Mouse (Mus musculus) heart, embryonic 10.5 days (tissue): Measurements from ENCODE around the gene Btaf1. TPM values are rescaled to one million over a fixed set of nuclear protein-coding genes. Genes with fewer than 3 reads are reported as not detected.
A peak's percentile ranks its signal among the peaks of the same experiment; 100 is the strongest.

Experiments
- DNase-seq: peaks from one replicate; pipeline ENCODE4 v3.0.0-alpha.2; 2017; ENCODE audit warnings: low spot score
- H3K27ac ChIP-seq: fragments of 300-500 bp; sonication (generic); 2 replicates; pipeline ENCODE4 v1.5.1; 2016; ENCODE audit warnings: mild to moderate bottlenecking
- H3K27me3 ChIP-seq: fragments of 300-500 bp; sonication (generic); 2 replicates; pipeline ENCODE4 v1.6.1; 2016; ENCODE audit warnings: mild to moderate bottlenecking; ENCODE audit not compliant: poor library complexity, insufficient read depth, severe bottlenecking
- H3K36me3 ChIP-seq: fragments of 300-500 bp; sonication (generic); 2 replicates; pipeline ENCODE4 v1.6.1; 2016; ENCODE audit warnings: mild to moderate bottlenecking, moderate library complexity
- H3K4me1 ChIP-seq: fragments of 300-500 bp; sonication (generic); 2 replicates; pipeline ENCODE4 v1.6.1; 2016; ENCODE audit warnings: mild to moderate bottlenecking
- H3K4me3 ChIP-seq: fragments of 300-500 bp; sonication (generic); 2 replicates; pipeline ENCODE4 v1.5.1; 2016; ENCODE audit warnings: mild to moderate bottlenecking, moderate library complexity
- H3K9me3 ChIP-seq: fragments of 300-500 bp; sonication (generic); 2 replicates; pipeline ENCODE4 v1.6.1; 2016; ENCODE audit warnings: mild to moderate bottlenecking, moderate library complexity
- WGBS: fragments of 180-500 bp; shearing (Covaris S2); methylation state at CpG from one replicate; pipeline ENCODE4 v1.1.7; 2016; 5-methylcytosine and 5-hydroxymethylcytosine counted together
- polyA plus RNA-seq: library from polyadenylated mRNA; unstranded; fragments of >200 nt; fragmentation: Nextera tagmentation; extraction: Ambion mirVana; gene quantifications from 2 replicates; pipeline ENCODE4 v1.2.1, GENCODE M21; 2016

Gene Btaf1
- 13.6 TPM in 2 replicates for polyA plus RNA-seq

DNA sequence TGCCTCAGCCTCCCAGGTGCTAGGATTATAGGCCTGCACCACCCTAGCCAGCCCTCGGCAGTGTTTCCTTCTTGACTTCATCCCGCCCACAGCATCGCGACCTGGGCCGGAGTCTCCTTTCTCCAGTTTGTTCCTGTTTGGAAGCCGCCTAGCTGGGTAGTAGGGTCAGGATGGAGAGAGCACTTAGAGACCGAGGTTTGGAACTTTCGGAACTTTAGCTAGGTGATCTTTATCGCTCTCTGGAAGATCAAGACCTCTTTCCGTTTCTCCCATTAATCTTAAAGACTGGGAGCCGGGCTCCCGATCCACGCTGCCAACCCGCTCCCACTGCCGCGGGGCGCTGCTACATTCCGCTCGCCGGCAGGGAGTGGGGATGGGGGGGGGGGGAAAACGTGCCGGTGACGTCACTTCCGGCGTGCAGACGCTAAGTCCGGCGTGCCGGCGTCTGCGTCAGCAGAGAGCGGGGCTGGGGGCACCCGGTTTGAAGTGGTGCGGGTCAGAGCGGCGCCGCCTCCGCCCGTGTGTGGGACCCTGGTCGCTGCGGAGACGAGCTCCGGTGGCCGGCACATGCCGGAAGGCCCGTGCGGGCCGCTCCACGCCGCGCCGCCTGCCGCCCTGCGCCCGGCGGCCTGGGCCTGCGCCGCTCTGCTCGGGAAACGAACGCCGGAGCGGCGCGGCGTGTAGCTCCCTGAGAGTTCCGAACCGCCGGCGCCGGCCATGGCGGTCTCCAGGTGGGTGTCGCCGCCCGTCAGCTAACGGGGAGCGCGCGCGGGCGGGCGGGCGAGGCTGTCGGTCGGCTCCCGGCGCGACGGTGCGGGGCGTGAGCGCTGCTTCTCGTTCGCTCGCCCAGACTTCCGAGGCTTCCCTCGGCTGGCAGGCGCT, at the start of gene Btaf1:
Gene Btaf1, plus strand, starts transcription at position 409 of the 882 bp plus-strand sequence.
- H3K27me3 ChIP-seq, result no peaks in the 10 kb centered on the region
- H3K4me3 ChIP-seq, result peak within 1 kb of the TSS; percentile 93
- H3K4me1 ChIP-seq, result peaks cover 10% of the 10 kb centered on the region
- under 1% methylated on average over 96 of the region's 98 CpGs for WGBS
- no peaks in the 10 kb centered on the region for H3K9me3 ChIP-seq
- H3K36me3 ChIP-seq, result no peaks in the 10 kb centered on the region
- H3K27ac ChIP-seq, result peak within 1 kb of the TSS; percentile 97
- DNase-seq, result peak; percentile 94

DNA sequence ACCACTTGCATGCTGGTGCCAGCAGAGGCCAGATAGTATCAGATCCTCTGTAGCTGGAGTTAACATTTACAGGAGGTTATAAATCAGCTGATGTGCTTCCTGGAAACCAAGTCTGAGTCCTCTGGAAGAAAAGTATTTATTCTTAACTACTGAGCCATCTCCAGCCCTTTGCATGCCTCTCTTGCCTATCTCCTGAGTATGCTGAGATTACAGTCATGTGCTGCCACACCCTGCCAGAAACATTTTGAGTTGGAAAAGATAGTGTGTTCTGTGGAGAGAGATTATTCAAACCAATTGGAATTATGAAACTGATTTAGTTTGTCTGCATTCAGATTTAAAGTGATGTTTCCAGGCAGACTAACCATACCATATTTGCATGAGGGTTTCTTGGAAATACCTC, 48.5 kb upstream of the Btaf1 start:
- no peaks in the 10 kb centered on the region for H3K9me3 ChIP-seq
- 0 out of 2 replicates have a peak, but pooled peaks cover 5% of the 10 kb centered on the region for H3K4me1 ChIP-seq
- no peaks in the 10 kb centered on the region for H3K27me3 ChIP-seq
- no peak overlapping the region for H3K27ac ChIP-seq
- no peak for DNase-seq
- H3K36me3 ChIP-seq, result peaks cover 94% of the 10 kb centered on the region
- no peak overlapping the region for H3K4me3 ChIP-seq

DNA sequence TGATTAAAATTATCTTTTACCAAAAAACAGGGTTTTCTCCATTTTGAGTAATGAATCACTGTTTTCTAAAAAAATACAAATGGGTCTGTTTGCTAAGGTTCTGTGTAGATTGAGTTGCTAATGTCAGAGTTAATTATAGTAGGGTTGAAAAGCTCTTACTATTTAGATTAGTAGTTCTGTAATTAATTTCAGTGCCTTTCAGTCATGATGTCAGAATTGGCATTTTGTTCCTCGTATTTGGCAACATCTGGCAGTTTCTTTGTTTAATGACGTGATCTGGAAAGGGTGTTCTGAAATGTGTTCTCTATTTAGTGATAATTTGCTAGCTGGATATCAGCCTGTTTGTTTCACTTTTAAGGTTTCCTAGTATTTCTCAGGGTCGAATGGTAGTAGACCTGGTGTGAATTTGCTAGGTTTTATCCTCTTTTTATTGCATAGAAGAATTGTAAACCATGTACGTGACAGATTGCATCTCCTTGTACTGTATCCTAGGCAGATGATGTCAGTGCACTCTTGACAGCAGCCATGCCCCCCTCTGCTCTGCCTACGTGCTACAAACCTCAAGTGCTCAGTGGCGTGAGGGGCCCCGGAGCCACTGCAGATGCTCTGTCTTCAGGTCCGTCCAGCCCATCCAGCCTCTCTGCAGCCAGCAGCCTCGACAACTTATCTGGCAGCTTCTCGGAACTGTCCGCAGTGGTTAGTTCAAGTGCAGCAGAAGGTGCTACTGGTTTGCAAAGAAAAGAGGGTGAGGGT, 47.0 kb upstream of the Btaf1 start:
- Histone ChIP-seq H3K36me3 (peaks cover 94% of the 10 kb centered on the region), H3K27ac (peak overlapping the region; percentile 65)
- 59% methylated on average over 11 of the region's 11 CpGs for WGBS

DNA sequence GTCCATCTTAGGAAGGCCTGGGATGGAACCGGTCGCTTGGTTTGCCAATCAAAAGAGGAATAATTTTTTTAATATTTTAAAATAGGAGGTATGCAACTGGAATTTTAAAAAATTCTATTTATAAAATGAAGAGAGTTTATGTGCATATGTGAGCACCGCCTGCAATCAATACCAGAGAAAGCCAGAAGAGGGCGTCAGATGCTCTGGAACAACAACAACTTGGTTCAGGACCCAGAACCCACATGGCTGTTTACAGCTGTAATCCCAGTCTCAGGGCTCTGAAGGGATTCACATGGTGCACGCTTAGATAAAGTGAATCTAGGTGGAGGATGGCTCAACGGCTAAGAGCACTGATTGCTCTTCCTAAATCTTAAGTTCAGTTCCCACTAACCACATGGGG, 42.8 kb upstream of the Btaf1 start:
- no peak overlapping the region for H3K27ac ChIP-seq
- no peak for DNase-seq
- H3K36me3 ChIP-seq, result peaks cover 94% of the 10 kb centered on the region
- WGBS, result 80% methylated on average over 6 of the region's 6 CpGs
- no peaks in the 10 kb centered on the region for H3K9me3 ChIP-seq
- H3K4me3 ChIP-seq, result no peak overlapping the region
- H3K27me3 ChIP-seq, result no peaks in the 10 kb centered on the region
- H3K4me1 ChIP-seq, result 0 out of 2 replicates have a peak, but pooled peaks cover under 1% of the 10 kb centered on the region

More for the DNA sequence above, 47.0 kb upstream of the Btaf1 start:
- Histone ChIP-seq H3K27me3 (no peaks in the 10 kb centered on the region), H3K4me1 (0 out of 2 replicates have a peak, but pooled peaks cover 5% of the 10 kb centered on the region), H3K9me3 (no peaks in the 10 kb centered on the region), H3K4me3 (no peak overlapping the region)
- peak; percentile 90 for DNase-seq

DNA sequence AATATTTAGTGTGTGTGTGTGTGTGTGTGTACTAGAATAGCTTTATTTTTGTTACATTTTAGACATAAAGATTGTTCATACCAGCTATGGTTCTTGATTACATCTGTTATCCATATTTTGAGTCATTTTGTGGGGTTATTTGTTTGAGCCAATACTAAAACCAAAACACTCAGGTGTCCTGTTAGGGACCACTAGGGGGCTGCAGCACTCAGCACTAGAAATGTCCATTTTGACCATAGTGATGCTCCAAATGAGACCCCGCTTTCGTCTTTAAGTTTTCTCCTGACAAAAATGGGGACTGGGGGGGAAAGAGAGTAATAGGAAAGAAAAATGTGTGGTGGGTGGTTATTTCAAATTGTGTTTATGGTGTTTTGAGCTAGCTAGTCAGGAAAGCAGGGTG, 39.6 kb upstream of the Btaf1 start:
- WGBS, result 96% methylated on average over 2 of the region's 2 CpGs
- peaks cover 97% of the 10 kb centered on the region for H3K36me3 ChIP-seq
- no peak for DNase-seq

DNA sequence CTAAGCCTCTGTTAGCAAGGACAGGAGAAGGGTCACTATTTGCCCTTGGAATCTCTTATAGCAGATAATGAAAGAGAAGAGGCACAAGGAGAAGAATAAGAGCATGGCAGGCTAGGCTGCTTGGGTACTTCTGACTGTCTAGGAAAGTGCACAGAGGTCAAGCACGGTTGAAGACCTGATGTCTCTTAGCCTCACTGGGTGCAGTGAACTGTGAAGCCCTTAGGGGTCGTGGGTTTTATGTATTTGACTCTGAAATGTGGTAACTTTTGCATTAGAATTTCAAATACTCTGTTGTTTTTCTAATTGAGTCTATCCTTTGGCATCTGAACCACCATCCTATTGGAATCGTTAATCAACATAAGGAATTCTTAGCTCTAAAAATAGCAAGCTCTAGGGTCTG, 38.2 kb upstream of the Btaf1 start:
- 76% methylated on average over 3 of the region's 3 CpGs for WGBS
- H3K36me3 ChIP-seq, result peaks cover 97% of the 10 kb centered on the region

More for the DNA sequence above, 39.6 kb upstream of the Btaf1 start:
- no peaks in the 10 kb centered on the region for H3K27me3 ChIP-seq
- no peaks in the 10 kb centered on the region for H3K4me1 ChIP-seq
- H3K27ac ChIP-seq, result no peak overlapping the region
- H3K4me3 ChIP-seq, result no peak overlapping the region
- H3K9me3 ChIP-seq, result no peaks in the 10 kb centered on the region

DNA sequence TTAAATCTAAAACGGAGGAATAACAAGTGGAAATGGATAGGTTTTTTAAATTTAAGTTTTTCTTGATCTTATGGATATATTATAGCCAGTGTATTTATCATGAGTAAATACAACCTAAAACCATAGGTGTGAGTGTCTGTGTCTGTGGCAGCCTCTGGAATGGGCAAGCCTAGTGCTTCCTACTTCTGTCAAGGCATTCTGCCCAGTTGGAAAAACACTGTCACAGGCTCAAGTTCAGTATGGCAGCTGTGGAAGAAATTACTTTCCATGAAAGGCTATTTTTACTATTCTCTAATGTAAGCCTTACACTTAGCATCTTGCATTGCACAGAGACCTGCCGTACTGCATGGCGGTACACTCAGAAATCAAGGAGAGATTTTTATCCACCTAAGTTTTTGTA, 34.1 kb upstream of the Btaf1 start:
- no peak for DNase-seq
- no peaks in the 10 kb centered on the region for H3K9me3 ChIP-seq
- H3K27me3 ChIP-seq, result no peaks in the 10 kb centered on the region
- no peak overlapping the region for H3K4me3 ChIP-seq
- peaks cover 79% of the 10 kb centered on the region for H3K36me3 ChIP-seq
- H3K27ac ChIP-seq, result no peak overlapping the region
- peaks cover under 1% of the 10 kb centered on the region; the same call in 1 of the 2 replicates for H3K4me1 ChIP-seq
- 96% methylated on average over 3 of the region's 3 CpGs for WGBS

More for the DNA sequence above, 38.2 kb upstream of the Btaf1 start:
- no peak for DNase-seq
- Histone ChIP-seq H3K27ac (no peak overlapping the region), H3K4me3 (no peak overlapping the region), H3K9me3 (no peaks in the 10 kb centered on the region), H3K27me3 (no peaks in the 10 kb centered on the region), H3K4me1 (no peaks in the 10 kb centered on the region)

DNA sequence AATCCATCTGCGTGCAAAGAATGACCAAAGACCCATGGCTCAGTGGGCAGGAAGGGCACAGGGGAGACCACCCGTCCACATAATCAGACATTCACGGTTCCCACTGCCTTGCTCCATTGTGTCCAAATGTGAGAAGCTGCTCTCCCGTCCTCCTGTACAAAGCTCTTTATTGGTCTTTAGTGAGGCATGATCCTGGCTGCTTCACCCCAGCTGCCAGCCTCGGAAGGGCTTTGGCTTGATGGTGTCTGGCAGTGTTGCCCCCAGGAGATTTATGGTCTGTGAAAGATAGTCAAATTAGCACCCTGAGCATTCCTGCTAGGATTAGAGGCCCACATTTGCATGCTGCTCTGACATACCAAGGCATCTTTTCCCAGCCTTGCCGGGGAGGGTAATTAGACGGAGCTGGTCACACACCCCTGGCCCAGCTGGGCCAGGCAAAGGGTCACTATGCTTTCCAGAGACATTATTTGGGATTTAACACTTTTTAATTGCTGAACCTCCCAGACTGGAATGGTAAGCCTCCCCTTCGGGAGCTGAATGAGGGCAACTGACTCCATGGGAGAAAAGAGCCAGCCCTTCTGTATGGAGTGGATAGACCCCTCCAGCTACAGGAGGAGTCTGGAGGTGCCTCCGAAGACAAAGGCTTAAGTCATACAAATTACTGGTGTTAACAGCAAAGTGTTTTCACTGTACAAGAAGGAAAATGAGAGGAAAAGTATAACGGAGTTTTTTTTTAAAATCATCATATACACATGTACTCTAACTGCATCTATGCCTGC, 28.9 kb upstream of the Btaf1 start:
- DNase-seq, result no peak
- Histone ChIP-seq H3K27ac (no peak overlapping the region), H3K36me3 (peaks cover 30% of the 10 kb centered on the region), H3K4me3 (no peak overlapping the region), H3K9me3 (no peaks in the 10 kb centered on the region), H3K4me1 (peaks cover 5% of the 10 kb centered on the region; the same call in 1 of the 2 replicates), H3K27me3 (no peaks in the 10 kb centered on the region)
- WGBS, result 25% methylated on average over 10 of the region's 10 CpGs

DNA sequence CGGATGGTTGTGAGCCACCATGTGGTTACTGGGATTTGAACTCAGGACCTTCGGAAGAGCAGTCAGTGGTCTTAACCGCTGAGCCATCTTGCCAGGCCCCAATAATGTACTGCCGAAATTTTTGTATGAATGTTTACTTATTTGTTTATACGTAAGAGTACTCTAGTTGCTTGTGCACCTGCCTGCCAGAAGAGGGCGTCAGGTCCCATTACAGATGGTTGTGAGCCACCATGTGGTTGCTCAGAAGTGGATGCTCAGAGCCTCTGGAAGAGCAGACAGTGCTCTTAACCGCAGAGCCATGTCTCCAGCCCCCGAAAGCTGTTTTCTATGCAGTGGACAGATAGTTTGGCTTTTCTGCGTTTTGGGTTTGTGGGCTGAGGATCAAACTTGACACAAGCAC, 28.1 kb upstream of the Btaf1 start:
- Histone ChIP-seq H3K4me1 (peaks cover 5% of the 10 kb centered on the region; the same call in 1 of the 2 replicates), H3K36me3 (peaks cover 22% of the 10 kb centered on the region), H3K9me3 (no peaks in the 10 kb centered on the region), H3K4me3 (no peak overlapping the region), H3K27ac (no peak overlapping the region), H3K27me3 (no peaks in the 10 kb centered on the region)
- 44% methylated on average over 9 of the region's 9 CpGs for WGBS
- no peak for DNase-seq

DNA sequence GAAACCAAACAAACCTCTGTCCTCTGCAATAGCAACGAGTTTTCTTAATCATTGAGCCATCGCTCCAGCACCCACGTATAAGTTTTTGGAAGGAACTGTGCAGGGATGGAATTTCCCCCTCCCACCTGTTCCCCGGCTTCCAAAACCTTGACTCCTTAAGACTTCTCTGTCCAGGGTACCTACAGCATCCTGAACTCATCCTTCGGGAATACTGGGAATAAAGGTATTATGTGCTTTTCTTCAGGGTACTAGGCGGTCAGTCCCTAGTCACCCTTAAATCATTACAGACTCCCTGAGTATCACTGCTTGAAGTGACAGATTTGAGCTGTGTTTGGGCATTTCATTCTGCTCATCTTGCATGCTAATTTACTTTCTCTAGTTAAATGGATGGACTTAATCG, 22.5 kb upstream of the Btaf1 start:
- H3K27ac ChIP-seq, result peak overlapping the region; percentile 90
- H3K4me1 ChIP-seq, result no peaks in the 10 kb centered on the region
- 46% methylated on average over 7 of the region's 7 CpGs for WGBS

DNA sequence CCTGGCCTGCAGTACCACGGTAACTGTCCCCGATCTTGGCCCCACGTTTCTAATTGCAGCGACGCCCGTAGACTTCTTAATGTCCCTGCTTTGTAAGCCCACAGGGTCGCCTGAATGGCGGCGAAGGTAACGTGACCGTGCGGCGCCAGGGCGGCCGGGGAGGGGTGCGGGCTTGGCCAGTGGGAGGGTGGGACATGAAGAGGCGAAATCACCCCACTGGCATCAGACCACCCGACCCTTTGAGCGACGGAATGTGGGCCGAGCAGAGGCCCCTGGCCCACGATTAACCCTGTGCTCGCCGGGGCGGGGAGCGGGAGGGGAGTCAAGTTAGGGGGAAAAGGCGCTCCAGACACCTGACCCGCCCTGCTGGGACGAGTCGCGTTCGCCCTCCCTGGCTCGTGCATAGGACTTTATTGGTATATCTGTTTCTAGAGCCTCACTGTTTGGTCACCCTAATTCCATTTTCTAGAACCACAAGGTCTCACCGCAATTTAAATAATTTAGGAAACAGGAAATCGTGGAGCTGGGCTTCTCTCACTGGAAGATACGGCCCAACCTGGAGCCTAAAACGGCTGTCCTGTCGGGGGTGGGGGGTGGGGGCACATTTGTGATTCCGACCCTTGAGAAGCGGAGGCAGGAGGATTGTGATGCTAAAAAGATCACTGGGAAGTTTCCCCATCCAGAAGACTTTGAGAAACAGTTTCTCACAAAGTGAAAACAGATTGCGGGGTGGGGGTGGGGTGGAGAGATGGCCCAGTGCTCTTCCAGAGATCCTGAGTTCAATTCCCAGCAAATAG, 21.5 kb upstream of the Btaf1 start:
- Histone ChIP-seq H3K27me3 (no peaks in the 10 kb centered on the region), H3K27ac (peak overlapping the region; percentile 90), H3K4me1 (no peaks in the 10 kb centered on the region), H3K4me3 (peak overlapping the region; percentile 68), H3K9me3 (no peaks in the 10 kb centered on the region), H3K36me3 (no peaks in the 10 kb centered on the region)
- 2% methylated on average over 41 of the region's 41 CpGs for WGBS
- DNase-seq, result peak; percentile 93

More for the DNA sequence above, 22.5 kb upstream of the Btaf1 start:
- H3K36me3 ChIP-seq, result no peaks in the 10 kb centered on the region
- no peak for DNase-seq
- peak overlapping the region; percentile 68 for H3K4me3 ChIP-seq
- H3K9me3 ChIP-seq, result no peaks in the 10 kb centered on the region
- H3K27me3 ChIP-seq, result no peaks in the 10 kb centered on the region

DNA sequence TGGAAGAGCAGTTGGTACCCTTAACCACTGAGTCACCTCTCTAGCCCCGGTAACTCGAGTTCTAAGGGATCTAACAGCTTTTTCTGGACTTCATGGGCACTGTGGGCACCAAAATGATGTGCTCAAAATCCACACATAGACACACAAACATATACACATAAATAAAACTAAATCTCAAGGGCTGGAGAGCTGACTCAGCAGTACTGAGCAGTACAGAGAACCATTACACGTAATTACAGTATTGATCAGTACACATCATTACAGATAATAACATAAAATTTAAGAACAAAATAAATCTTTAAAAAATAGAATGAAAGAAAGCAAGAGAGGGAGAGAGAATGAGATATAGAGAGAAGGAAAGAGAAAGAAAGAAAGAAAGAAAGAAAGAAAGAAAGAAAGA, 16.7 kb upstream of the Btaf1 start:
- DNase-seq, result no peak
- no peaks in the 10 kb centered on the region for H3K9me3 ChIP-seq
- no peaks in the 10 kb centered on the region for H3K27me3 ChIP-seq
- peaks cover 6% of the 10 kb centered on the region; the same call in 1 of the 2 replicates for H3K4me1 ChIP-seq
- WGBS, result 74% methylated on average over 3 of the region's 3 CpGs
- H3K36me3 ChIP-seq, result no peaks in the 10 kb centered on the region
- H3K4me3 ChIP-seq, result no peak overlapping the region
- H3K27ac ChIP-seq, result no peak overlapping the region
